Mouse (Mus musculus) liver (tissue): ENCODE measurements around the gene Tbx21.

Experiments used
- DNase-seq: peaks from one replicate; pipeline ENCODE4 v3.0.0-alpha.2; 2020; ENCODE audit warnings: mixed read lengths

Gene Tbx21

DNA sequence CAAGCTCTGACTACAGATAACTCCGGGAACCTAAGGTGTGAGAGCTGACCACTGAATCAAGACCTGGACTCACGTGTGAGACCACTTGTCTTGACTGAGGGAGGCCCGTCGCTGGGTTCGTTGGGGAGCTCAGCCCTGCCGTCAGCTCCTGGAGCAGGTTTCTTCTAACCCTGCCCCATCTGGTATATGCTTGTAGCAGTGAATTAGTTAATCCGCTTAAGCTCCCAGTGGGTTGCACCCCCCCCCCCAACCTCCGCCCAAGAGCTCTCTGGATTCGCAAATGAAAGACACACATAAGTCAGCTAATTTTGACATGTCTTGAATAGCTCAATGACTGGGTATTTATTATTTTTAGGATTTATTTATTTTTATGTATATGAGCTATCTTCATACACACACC lies 34.8 kb downstream of the Tbx21 start:
- no peak for DNase-seq

DNA sequence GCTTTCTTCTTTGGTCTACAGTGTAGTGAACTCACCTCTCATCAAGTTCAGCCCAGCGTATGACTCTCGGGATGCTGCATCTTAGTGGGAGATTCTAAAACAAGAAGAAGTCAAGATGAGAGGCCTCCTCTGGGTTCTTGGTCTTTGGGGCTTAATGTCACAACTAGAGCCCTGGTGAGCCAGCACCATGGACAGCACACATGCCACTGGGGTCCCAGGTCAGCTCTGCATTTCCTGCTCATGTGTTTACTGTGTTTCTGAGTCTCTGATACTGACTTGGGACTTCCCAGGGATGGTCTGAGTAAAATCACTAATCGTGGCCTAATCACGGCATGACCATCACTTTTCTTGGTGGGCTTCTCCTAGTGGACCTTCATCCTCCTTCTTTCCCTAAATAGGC lies 36.4 kb downstream of the Tbx21 start:
- DNase-seq: peak; percentile 30

DNA sequence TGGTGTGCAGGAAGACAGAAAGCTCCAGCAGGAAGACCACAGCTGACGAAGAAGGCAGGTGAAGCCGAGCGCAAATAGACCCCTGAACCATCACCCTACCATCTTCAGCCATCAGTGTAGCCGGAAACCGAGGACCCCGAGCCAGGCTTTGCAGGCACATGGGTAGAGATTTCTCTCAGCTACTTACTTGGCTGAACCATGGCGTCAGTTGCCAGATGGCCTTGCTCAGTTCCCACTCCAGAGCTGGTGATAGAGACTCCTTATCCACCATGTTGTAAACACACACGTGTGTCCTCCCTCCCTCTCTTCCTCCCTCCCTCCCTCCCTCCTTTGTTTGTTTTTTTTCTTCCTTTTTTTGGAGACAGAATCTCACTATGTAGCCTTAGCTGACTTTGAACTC lies 40.9 kb downstream of the Tbx21 start:
- DNase-seq: no peak

DNA sequence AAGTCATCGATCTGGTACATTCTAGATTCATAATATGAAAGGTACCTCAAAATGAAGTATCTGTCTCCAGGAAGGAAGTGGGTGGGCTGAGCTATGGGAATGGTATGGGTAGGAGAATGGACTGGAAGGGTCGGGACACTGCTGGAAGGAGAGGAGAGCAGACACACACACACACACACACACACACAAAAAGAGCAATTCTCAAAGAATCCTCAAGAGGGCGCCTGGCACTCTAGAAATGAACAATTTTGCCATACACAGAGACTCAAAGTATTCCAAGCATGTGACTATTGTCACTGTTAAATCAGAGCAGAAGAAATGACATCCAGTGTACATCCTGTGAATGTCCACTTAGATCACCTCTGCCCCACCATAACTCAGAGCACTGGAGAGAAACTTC lies 42.6 kb downstream of the Tbx21 start:
- DNase-seq: no peak

DNA sequence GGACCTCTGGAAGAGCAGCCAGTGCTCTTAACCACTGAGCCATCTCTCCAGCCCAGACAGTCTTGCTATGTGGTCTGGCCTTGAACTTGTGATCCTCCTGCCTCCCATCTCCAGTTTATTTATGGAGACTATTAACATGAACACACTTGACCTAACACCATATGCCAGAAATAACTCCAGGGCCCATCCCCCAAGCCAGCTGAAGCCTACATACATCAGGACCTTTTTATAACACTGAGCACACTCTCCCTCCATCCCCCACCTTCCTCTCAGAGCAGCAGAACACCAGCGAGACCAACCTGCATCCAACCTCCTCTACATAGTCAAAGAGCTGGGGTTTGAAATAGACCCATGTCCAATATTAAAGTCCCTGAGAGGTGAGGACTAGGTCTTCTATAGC lies 44.0 kb downstream of the Tbx21 start:
- no peak for DNase-seq

DNA sequence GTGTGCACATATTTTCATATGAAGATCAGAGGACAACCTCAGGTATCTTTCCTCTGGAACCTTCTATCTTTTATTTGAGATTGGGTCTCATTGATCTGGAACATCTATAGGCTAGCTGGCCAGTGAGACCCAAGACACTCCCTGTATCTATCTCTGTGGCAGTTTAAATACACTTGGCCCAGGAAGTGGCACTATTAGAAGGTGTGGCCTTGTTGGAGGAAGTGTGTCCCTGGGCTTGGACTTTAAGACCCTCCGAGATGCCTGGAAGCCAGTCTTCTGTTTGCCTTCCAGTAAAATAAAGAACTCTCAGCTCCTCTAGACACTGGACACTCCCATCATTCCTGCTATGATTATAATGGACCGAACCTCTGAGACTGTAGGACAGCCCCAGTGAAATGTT lies 45.4 kb downstream of the Tbx21 start:
- no peak for DNase-seq

DNA sequence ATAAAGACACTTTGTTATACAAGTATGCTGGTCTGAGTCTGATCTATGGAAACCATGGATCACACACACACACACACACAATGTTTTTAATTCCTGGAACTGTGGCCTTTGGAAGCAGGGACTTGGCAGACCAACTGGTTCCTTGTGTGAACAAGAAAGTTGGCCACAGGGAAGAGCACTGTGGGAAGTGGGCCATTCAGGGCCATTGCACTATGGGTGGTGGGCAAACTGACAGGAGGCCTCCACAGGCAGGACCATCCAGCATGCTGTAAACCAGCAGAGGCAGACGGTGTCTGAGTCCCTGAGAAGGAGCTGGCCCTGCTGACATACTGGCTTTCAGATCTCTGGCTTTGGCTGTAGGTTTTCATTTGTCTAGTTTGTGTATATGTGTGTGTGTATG lies 45.8 kb downstream of the Tbx21 start:
- no peak for DNase-seq

DNA sequence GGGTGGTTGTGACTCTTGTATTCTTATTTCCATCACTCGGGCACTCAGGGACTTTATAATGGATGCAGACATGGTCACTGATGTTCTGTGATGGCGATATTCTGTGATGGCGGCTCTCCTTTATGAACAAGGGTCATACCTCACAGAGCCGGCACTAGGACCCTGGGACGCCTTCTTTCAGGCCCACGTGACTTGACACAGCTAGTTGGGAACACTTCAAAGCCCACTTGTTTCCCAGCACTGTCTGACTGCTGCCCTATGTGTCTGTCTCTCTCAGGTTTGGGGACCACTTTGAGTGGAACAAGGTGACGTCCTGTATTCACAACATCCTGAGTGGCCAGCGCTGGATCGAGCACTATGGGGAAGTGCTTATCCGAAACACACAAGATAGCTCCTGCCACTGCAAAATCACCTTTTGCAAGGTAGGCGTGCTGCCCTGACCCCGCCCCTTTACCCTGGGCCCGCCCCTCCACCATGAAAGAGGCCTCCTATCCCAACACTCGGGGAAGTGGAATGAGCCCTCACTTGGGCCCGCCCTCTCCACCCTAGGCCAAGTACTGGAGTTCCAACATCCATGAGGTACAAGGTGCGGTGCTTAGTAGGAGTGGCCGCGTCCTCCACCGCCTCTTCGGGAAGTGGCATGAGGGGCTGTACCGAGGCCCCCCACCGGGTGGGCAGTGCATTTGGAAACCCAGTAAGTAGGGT lies 48.3 kb downstream of the Tbx21 start:
- DNase-seq: no peak

DNA sequence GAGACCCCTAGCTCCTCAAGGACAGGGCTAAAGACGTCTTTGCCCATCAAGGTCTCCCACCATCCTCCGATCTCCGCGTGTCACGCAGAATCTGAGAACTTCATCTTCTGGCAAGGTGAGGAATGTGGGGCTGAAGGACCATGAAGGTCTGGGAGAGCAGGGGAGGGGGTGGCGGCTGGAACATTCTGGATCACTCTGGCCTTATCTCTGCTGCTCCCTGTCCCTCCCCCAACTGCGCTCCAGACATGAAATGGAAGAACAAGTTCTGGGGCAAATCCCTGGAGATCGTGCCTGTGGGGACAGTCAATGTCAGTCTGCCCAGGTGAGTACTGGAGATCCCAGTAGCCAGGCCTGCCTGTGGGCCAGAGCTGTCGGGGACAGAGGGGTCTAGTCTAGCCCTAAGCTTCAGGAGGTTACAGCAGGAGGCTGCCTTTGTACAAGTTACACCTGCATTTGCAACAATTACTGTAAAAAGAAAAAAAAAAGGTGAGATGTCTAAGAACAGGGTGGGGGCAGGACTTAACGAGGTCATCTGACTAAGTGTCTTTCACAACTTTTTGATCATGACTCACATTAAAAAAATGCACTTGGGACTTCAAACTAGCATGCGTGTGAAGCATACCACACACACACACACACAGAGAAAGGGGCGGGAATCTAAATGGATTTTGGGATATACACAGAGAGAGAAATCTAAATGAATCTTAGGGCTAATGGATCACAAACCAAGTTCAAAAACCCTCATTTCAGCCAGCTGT lies 49.4 kb downstream of the Tbx21 start:
- DNase-seq: no peak

DNA sequence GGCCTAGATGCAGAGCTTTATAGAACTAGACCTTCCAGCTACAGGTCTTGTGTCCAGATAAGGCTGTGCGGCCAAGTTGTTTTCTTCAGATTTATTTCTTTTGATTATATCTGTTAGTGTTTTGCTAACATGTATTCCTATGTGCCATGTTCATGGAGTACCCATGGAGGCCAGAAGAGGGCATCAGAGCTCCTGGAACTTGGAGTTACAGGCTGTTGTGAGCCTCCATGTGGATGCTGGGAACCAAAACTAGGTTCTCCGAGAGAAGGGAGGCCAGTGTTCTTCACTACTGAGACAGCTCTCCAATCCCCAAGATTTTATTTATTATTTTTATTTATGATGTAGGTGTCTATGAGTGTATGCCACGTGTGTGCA lies 51.2 kb downstream of the Tbx21 start:
- no peak for DNase-seq

DNA sequence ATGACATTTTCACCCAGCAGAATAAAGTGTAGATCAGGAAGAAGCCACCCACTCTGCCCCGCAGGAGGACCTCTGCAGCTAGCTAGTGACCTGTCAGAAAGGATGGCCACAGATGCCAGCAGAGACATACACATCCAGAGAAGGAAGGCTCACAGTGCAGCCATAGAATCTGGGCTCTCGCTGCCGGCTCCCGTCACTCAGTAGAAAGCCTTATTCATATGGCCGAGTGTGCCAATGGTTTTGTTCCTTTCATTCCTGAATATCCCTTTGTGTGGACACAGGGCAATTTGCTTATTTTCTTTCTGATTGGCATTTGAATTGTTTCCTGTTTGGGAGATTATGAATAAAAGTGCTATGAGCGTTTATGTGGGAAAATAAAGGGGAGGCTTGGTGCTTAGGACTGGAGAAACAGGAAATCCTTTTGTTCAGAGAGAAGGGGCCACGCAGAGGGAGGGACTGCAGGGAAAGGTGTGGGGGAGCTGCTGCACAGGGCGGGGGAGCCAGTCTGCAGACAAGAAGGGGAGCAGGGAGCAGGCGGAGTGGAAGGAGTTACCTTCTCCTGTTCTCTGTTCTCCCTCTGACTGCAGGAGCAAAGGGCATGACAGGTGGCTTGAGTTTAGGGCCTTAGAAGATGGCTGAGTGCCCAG lies 51.7 kb downstream of the Tbx21 start:
- no peak for DNase-seq

DNA sequence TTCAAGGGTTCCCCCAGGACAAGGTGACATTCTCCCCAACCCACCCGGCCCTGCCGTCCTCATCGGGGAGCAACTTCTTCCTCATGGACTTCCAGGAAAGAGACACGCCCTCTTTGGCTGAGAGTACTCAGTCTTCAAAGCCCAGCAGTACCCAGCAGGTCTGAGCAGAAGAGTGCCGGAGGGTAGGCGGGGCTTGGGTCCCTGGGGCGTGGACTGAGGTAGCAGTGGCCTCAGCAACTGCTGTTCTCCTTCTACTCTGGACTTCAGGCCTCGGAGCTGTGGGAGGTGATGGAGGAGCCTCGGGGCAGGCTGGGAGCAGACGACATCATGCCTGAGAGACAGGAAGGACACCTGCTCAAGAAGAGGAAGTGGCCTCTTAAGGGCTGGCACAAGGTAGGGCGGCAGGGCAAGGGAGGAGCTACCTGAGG lies 62.9 kb downstream of the Tbx21 start:
- DNase-seq: peak; percentile 75

DNA sequence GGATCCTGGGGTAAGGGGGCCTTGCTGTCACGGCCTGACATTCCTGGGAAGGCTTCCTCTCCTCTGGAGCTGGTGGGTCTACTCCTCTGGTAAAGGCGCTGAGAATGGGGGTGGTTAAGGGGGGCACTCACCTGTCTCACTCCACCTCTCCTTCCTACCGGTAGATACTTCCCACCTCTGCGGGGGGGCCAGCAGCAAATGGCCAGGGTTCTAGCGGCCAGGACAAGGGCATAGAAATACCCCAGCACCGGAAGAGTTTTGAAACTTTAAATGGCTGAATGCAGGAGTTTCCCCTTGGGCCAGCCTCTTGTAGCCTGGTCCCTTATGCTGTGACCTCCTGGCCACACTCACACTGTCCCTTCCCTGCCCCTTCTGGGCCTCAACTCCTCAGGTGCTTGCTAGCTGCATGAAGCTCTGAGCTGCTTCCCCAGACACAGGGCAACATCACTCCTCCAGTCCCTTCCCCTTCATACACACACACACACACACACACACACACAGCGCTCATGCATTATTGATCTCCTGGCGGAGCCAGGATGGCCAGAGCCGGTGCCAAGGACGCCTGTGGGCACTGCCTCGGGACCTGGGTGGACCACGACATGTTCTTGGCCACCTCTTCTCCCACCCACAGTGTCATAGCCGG lies 64.1 kb downstream of the Tbx21 start:
- DNase-seq: no peak

DNA sequence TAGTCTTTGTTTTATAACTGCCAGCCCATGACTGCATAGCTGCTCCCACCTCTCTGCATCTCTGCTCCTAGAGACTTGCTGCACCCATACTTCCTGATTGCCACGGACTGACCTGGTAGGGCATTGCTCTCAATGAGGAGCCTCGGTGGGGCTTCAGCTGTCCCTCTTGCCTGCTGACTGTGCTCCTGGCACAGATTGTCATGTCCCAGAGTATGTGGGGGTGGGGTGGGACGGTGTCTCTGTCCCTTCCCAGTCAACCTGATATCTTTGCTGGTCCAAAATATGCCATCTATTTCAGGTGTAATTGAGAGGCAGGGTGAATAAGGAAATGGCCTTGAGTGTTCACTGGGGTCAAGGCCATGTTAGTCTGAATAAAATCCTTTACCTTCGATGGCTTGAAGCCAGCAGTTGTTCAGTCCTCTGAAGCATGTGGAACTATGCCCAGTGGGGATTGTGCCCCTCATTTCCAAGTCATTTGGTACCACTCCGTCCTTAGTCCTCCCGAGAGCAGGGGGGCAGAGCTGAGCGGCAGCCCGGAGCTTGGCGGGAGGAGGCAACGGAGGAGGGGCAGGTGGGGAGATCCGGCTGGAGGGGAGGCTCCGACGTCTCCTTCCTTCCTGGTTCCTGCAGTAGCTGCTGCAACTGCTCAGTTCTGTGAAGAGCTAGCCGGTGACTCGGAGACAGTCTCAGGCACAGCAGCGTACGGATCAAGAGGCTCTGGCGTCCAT lies 64.8 kb downstream of the Tbx21 start, which contains the start of gene Osbpl7:
Gene Osbpl7, plus strand, starts transcription at position 413 of the 728 bp plus-strand sequence.
- DNase-seq: peak; percentile 74

DNA sequence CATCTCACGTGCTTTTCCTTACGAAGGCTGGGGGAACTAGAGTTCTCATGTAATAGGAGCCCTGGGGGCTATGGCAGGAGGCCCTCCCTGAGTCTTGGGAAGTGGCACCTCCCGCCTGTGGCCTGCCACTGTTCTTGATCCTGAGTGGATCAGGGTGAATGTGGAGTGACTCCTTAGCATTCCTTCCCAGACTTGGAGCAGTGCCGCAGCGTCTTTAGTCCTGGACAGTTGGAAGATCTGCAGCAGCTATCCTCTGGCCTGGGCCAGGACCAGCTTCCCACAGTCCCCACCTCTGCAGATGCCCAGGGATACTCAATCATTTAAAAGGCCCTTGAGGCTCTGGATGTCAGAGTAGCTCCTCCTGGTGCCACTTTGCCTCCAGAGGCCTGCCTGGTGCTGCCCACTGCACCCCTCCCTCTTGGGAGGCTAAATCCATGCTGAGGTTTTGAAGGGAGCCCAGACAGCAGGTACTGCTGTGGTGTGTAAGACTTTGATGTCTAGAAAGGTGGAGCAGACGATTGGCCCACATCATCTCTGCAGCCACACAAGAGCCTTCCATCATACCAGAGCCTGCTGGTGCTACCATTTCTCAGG lies 65.5 kb downstream of the Tbx21 start:
- no peak for DNase-seq

DNA sequence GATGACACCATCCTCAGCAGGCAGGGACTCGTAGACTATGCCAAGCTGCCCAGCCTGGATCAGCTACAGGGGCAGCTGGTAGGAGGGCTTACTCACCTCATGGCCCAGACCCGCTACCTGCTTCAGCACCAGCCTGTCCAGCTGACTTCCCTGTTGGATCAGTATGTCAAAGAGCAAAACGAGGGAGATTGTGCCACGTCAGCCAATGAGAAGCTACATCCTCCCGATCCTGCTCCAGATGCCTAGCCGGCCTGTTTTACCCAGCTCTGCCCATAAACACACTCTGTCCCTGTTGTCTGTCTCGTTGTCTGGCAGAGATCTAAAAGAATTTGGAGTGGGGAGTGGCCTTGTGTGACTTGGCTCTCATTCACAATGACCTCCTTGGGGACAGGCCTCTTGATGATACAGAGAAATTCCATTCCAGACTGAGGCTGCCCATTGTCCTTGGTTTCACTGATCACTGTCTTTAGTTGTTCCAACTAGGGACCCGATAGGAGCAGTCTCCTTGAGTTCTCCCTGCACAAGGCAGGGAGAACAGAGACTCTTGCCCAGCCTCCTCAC lies 67.0 kb downstream of the Tbx21 start:
- DNase-seq: no peak
